Mouse (Mus musculus) skeletal muscle tissue, adult 2 months (tissue): ENCODE results near the gene Arpc4.

Experiments used
- DNase-seq: peaks from one replicate; pipeline ENCODE4 v3.0.0-alpha.2; 2012; ENCODE audit warnings: low read depth, low spot score

Gene Arpc4

DNA sequence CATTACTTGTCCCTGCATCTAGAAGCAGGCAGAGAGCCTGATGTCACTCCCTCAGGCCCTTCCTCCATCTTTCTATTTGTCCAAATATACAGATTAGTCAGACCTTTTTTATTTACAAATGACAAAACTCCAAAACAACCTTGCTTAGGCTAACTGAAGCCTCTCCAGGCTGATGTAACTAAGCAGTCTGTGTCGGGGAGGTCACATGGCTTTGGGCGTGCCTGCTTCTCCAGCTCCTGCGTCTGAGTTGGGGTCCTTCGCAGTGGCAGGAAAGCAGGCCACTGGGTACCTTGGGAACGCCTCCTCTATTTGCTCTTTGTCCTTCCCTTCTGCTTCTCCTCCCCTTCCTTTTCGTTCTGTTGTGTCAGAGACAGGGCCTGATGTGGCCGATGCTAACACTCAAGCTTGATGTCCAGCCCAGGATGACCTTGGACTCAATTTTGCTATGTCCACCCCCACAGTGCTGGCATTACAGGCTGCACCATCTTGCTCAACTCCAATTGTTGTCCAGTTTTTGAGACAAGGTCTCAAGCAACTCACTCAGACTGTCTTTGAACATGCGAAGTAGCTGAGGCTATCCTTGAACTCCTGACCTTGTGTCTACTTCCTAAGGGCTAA lies 13.3 kb upstream of the Arpc4 start:
- no peak for DNase-seq

DNA sequence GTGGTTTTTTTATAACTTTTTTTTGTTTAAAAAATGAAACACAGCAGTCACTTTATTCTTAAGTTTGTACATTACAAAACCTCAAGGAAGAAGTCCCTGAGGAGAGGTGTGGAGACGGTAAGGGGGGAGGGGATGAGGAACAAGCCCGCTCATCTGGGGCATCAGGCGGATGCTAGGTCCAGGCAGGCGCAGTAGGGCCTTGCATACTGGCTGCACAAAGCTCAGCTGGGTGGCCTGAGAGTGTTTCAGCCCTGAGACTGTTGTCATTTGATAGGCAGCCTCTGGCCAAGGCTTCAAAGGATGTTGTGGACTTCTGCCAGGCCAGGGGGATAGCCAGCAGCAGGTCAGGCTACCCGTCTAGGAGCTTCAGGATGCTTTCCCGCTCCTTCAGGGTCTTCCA lies 11.3 kb upstream of the Arpc4 start:
- DNase-seq: no peak

DNA sequence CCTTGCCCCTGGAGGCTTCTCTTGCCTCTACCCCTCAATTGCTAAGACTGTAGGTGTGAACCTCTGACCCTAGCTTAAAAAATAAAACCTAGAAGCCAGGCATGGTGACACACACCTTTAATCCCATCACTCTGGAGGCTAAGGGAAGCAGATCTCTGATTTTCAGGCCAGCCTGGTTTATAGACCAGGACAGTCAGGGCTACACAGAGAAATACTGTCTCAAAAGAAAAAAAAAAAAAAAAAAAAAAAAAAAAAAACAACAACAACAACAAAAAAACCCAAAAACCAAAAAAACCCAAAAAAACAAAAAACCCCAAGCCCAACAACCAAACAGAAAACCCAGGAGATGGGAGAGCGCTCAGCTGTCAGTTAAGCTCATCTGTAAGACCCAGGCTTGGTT lies 10.3 kb upstream of the Arpc4 start:
- no peak for DNase-seq

DNA sequence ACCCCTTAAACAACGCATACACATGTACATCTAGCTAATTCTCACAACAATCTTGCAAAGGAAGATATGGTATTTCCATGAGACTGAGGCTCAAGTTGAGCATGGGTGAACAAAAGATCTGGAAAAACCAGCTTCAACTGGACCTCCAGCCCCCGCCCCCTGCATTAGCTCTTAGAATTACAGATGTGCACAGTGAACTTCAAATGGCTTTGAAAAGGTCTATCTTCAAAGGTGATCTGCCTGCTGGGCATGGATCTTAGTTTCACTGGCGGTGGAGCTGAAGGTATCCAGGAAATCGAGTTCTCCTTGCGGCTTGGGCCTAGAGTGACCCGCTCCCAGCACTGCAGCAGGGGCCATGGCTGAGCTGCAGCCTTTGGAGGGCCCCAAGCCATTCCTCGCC lies 9.8 kb upstream of the Arpc4 start:
- no peak for DNase-seq

DNA sequence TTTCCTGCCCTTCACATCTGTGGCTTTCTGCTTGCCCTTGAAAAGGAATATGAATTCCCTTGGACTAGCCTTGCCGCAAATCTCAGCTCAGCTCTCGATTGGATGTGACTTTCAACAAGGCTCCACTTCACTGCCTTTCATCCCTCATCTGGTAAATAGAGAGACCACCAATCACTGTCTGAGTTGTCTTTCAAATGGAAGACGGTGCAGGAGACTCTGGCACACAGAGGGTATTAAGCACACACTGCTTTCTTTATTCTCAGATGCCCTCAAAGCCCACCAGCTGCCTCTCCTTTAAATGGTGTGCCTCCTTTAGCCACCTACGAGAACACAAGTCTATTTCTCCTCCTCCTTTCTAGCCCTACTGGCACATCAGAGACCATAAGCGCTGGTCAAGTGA lies 9.3 kb upstream of the Arpc4 start:
- DNase-seq: no peak

DNA sequence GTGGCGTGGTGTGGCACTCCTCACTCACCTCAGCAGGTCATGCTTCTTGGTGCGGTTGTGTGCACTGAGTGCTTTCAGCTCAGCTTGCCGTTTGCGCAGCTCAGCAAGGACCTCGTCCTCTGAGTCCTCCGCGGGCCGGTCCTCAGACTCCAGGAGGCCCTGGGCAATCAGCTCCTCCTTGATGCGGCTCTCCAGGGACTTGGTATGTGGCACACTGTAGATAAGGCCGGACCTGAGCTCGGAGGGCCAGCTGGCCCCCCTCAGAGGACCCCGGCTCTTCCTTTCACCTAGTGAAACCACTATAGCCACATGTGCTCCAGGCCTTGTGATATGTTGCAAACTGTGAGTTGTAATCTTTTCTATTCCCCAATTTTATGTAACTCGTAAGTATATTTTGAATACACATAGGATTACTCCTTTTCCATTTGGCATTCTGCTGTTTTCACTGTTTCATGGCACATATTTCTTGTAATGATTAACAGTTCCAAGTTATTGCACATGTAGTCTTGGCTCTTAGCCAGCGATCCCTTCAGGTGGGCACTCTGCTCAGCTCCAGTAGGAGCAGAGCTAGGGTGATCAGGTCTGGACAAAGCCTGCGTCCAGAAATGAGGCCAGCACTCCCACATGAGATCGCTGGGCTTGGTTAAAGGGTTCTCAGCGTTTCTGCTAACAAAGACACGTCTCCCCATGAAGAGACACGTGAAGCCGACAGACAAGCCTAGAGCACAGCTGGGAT lies 7.6 kb upstream of the Arpc4 start:
- no peak for DNase-seq

DNA sequence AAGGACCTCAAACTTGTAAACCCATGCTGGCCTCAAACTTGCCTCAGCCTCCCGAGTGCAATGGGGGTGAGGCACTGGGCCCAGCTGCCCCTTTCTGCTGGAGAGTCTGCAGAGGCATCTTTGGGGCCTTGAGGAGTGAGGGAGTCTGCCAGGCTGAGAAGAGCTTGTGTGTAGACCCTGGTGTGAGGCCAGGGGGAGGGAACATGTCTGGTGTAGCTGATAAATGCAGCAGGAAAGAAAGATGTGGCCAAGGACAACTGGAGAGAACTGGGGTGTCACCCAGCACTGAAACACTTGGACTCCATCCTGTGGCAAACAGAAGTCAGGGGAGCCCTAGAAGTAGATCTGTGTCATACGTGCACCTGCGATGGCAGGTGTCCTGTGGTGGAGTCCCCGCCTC lies 4.4 kb upstream of the Arpc4 start:
- no peak for DNase-seq

DNA sequence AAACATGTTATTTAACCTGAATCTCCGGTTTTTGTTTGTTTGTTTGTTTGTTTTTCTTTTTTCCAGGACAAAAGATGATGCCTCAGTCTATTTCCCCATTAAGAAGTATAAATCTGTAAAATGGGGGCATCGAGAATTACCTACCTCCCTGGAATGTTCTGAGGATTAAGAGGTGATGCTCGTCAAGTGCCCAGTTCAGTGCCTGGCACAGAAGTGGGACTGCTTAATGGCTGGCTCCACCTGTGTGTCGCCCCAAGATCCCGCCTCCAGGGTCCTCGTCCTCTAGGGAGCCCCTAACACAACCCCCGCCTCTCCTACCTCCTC lies 781 bp upstream of the Arpc4 start:
- DNase-seq: no peak

DNA sequence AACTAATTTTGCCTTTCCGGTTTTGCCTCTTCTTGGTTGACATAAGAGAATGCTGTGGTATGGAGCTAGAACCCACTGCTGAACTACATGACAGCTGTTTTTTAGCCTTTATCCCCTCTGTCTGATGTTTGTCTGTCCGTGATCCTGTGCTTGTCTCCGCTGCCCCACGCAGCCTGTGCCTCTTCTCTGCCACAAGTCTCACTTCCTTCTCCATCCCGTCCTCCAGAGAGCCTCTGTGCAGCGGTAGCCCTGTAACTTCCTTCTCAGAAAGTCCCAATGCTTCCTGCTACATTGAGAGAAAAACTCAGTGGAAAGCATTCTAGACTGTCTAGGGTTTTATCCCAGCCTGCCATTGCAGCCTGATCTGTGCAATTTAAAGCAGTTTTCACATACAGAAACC lies 1.3 kb downstream of the Arpc4 start:
- DNase-seq: no peak

DNA sequence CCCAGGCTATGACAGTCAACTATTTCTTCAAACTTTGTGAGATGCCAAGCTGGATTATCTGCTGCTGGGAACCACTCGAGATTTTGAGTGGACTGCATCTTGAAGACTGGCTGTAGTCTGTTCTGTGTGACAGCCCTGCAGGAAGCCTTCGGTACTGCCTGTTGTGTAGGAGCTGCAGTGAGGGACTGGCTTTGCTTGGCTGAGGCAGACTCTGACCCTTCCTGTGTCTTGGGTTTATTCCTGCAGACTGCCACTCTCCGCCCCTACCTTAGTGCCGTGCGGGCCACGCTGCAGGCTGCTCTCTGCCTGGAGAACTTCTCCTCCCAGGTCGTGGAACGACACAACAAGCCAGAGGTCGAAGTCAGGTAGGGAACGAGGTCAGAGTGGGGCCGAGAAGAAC lies 2.6 kb downstream of the Arpc4 start:
- no peak for DNase-seq

DNA sequence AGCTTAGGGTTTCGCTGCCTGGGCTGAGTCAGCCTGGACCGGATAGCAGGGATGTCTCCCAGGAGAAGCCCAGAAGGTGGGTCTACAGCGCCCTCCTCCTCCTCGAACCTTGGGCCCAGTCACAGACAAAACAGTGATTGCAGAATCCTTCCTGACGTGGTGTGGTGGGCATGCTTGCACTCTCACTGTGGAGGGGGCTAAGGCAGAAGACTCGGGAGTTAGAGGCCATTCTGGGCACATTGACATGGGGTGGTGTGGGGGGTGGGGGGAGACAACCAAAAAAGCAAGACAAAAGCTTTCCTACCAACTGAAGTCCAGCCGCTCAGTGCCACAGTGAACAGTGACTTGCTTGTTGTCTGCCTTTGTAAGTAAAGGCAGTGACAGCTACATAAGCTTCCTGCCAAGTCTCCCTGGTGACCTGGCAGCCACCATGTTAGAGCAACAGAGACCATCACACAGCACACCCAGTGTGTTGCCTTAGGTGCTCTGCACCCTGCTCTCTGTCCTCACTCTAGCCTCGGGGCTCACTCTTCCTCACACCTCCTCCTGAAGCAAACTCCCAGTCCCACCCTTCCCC lies 6.5 kb downstream of the Arpc4 start:
- DNase-seq: no peak

DNA sequence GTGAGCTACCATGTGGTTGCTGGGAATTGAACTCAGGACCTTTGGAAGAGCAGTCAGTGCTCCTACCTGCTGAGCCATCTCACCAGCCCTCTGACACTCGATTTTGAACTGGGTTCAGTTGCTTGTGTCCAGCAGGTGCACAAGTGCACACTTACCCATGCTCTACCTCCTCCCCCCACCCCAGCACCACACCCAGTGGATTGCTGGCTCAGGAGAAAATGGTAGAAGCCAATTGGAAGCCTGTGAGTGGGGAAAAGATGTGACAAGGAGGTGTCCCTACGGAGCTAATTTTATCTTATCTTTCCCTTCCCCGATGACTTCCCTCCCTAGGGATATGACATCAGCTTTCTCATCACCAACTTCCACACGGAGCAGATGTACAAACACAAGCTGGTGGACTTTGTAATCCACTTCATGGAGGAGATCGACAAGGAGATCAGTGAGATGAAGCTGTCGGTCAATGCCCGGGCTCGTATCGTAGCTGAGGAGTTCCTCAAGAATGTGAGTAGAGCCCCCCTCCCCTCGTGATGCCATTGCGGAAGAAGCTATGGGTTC lies 7.3 kb downstream of the Arpc4 start:
- DNase-seq: no peak

DNA sequence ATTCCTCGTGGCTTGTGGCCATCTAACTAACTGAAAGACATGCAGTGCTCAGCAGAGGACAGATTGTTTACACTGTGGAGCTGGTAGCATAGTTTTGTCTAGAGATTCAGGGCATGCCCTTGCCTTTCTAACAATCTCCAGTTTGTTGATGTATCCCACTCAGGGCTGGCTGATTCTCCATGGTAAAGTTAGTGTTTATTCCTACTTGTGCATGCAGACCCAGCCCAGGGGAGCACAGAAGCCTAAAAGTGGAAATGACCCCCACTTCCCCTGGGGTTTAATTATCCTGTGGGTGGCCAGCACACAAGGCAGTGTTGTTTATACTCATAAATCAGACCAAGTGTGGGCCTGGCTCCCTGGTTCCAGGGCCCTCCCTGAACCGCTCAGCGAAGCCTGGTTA lies 8.1 kb downstream of the Arpc4 start:
- no peak for DNase-seq

DNA sequence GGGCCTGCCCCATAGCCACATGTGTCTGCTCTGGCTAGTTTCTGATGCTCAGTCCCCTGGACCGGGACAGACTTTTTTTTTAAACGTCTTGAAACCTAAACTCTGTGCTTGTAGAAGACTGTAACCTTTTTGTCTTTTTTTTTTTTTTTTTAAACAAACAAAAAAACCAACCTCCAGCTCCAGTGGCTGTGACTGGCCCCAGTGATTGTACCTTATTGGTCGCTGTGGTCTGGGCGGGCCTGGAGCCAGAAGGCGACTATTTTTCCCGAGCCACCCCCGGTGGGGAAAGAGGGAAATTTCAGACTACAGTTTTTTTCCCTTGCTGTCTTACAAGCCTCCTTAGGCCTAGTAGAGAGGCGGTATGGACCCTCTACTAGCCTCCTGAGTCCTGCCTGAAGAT lies 11.0 kb downstream of the Arpc4 start, which contains the start of gene Ttll3:
Gene Ttll3, plus strand, starts transcription at position 301 of the 400 bp plus-strand sequence.
- no peak for DNase-seq

DNA sequence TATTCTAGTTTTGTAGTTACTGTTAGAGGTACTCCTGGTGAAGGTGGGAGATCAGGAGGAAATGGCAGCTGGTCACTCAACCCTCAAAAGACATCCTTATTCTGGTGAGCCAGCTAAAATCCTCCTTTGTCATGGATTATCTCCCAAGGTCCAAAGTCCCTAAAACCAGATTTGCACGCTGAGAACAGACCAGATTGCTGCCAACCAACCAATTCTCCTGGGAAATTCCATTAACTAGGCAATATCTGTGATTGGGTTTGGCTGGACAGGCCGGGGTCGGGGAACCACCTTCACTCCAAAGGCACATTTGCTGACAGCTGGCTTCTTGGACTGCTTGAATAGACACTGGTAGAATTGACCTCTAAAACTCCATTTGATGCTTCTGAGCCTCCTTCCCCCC lies 12.8 kb downstream of the Arpc4 start:
- no peak for DNase-seq

DNA sequence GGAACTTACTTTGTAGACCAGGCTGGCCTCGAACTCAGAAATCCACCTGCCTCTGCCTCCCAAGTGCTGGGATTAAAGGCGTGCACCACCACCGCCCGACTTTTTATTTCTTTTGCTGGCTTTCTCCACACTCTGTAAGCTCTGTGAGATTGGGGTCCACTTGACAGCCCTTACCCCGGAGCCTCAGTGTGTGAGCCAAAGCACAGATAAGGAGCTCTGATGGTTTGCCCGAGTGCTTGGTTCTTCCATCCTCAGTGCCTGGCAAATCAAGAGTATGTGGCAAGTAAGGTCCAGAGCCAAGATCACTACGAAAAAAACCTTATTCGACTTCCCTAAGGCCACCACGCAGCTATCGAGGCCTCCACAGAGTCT lies 14.1 kb downstream of the Arpc4 start:
- no peak for DNase-seq

DNA sequence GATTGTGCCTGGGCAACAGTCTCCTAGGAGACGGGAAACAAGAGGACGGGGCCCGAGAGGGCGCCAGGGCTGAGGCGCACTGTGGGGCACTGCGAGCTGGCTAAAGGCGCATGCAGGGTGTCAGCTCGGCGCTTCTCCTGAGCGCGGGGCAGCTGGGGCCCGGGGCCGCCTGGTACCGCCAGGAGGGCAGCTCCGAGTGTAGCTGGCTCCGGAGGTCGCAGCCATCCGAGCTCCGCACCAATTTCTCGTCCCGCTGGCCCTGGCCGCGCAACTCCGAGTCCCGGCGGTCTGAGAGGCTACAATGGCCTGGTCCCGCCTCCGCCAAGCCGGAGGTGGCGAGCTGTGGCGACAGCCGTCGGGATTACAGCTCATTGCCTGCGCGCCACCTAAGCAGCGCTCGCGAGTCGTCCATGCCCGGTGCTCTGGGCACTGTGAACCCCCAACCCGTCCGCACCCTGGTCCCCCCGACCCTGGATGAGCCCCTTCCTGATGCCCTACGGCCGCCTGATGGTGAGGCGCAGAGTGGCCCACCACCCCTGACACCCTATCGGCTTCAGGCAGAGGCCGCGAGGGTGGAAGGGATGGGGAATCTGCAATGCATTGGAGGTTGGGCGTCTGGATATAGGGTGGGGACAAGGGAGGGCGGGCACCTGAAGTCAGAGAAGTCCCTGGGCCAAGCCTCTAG lies 14.6 kb downstream of the Arpc4 start:
- DNase-seq: no peak

DNA sequence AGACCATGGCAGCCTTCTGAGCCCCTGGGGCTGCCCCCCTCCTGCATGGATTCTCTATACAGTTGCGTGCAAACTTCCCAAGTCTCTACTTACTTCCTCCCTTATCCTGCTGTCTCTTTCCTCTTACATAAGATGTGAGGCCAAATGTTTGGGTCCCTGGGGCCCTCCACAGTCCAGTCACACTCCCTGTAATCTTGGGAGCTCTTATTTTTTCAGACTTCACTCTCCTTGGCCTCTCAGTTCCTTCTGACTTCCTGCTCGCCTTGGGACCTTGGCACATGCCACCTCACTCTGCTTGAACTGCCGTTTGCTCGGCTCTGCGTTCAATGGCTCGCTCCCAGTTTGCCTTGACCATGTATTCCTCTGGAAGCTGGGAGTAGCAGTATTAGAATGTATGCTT lies 16.0 kb downstream of the Arpc4 start:
- no peak for DNase-seq

DNA sequence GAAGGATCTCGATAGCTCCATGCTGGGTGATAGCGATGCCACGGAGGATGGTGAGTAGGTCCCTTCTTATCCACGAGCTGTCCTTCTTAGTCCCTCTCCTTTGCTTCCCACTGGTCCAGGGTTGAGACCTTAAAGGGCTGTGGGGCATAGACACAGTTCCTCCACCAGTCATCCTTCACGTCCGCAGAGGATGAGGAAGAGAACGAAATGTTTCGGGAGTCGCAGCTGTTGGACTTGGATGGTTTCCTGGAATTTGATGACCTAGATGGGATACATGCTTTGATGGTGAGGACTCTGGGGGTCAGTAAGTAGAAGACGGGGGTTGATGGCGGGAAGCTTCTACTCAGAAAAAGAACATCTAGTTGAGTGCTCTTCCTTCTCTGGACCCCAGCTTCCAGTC lies 16.9 kb downstream of the Arpc4 start:
- DNase-seq: no peak

DNA sequence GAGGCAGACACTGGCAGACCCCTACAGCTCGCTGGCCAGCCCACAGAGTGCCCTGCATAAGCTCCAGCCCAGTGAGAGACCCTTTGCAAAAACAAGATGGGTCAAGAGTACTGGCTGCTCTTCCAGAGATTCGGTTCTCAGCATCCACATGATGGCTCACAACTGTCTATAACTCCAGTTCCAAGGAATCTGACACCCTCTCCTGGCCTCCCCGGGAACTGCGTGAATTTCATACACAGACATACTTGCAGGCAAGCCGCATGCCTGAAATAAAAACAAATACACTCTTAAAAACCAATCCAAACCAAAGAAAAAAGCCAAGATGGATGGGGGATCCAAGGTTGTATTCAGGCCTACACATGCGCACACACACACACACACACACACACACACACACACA lies 17.6 kb downstream of the Arpc4 start:
- no peak for DNase-seq

DNA sequence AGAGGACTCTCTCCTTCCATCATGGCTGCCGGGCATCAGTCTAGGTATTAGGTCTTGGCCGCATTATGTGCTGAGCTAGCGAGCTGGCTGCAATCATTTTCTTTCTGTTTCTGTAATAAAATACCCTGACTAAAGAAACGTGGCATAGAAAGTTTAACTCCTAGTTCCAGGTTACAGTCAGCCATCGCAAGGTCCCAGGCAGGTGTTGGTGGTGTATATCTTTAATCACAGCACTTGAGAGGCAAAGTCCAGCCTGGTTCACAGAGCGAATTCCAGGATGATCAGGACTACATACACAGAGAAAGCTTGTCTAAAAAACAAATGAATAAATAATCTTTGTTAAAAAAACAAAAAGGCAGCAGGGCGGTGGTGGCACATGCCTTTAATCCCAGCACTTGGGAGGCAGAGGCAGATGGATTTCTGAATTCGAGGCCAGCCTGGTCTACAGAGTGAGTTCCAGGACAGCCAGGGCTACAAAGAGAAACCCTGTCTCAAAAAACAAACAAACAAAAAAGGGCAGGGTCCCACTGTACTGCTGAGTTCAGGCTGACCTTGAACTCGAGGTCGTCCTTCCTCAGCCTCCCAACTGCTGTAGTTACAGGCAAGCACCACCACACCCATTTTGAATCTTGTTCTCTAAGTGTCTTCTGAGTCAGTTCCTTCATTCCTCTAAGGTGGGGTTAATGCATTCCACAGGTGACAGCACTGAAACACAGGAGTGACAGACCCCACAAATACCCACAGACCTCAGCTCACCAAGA lies 18.5 kb downstream of the Arpc4 start:
- no peak for DNase-seq

DNA sequence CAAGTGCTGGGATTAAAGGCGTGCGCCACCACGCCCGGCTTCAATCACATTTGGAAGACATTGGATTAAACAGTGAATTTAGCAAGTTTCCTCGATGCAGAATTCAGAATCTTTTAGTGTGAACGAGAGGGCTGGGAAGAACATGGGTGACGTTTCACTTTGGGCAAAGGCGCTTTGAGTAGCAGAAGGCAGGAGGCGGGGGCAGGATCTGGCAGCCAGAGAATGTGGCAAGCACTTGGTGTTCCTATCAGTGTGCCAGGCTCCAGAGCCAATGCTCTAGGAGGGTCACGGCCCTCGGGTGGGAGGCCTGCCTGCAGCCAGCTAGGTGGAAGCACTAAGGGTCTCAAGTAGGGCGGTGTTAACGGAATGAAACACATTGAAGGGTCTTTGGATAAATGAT lies 24.2 kb downstream of the Arpc4 start:
- peak; percentile 45 for DNase-seq
